Mouse (Mus musculus) B cell, adult 62 days (primary cell): ENCODE measurements around the gene Dcaf1. TPM values are rescaled to one million over a fixed set of nuclear protein-coding genes. Genes with fewer than 3 reads are reported as not detected.

Source experiments
- total RNA-seq: library from RNA; stranded (reverse); gene quantifications from 4 replicates; pipeline ENCODE4 v1.2.4, GENCODE M21; 2023

Dcaf1 gene
- total RNA-seq, result 36.8 to 47.5 TPM (median 42.7 TPM) in 4 replicates

DNA sequence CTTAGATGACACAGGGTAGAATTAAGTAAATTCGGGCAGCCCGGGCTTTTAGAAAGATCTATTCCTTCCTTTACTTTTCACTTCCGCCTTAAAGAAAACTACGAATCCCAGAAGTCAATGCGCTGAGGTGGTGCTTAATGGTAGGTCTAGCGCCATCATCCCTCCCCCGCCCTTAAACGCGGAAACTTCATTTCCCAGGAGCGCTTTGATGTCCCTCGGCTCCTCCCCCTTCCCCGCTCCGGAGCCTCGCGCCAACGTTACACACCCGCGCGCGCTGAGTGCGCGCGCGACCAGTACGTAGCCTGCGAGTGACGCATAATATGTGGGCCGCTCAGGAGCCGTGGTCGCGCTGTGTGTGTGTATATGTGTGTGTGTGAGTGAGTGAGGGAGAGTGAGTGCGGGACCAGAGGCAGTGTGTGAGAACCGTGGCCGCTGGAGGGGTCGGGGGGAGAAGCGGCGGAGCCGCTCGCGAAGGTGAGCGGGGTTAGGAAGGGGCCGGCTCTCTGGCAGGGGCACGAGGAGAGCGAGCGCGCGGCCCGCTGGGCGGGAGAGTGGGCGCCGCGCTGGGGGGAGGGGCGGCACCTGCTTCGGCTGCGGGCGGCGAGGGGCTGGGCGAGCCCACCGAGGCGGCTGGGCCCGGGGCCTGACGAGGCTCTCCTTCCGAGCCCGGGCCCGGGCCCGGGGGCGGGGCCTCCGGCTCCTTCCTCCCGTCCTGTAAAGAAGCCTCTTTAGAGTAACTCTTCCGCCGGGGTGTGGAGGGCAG, at the start of gene Dcaf1:
TSS of gene Dcaf1 (plus strand) at position 257 of the 763 bp plus-strand sequence.

GRCm38 (mm10) chr9:106788812-106789321, 32.8 kb upstream of the Dcaf1 start, which contains the start of gene Rad54l2:
Gene Rad54l2 (minus strand): TSS chr9:106789194.

GRCm38 (mm10) chr9:106886828-106887702, 65.4 kb downstream of the Dcaf1 start, which contains the start of gene Rbm15b:
Gene Rbm15b (minus strand): TSS chr9:106887428.

DNA sequence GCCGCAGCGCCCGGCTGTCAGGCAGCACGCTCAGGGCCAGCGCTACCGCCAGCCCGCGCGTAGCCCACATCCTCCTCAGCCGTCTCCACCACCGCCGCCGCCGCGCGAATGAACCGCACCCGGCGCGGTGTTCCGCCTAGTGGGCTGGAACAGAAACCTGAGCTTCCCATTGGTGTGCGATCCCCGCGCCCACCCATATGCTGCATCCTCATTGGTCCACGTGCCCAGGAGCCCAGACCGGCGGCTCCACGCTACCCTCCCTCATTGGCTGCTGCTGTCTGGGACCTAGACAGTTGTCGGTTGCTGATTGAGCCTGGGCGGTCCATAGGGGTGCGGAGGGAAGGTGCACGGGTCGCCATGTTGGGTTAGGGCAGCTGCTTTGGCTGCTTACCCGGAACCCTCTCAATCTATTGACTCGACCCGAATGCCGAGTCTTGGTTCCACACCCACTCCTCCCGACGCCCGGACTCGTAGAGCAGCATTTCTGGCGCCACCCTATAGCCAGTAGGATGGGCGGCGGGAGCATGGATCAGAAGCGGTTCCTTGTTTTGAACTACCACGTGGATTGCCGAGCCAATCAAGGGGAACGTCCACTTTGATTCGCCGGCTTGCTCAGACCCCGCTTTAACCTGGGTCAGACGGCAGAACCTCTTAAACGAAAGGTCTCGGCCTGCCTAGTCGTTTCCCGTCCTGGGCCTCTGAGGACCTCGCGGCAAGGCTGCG, 70.3 kb downstream of the Dcaf1 start, which contains the start of gene Manf:
TSS of gene Manf (minus strand) at position 151 of the 723 bp plus-strand sequence.

Other genes with a start within 250 kb of the Dcaf1 start
- not detected in 4 replicates for gene Iqcf6, start 195.3 kb upstream of the Dcaf1 start, total RNA-seq
- not detected in 4 replicates for gene Grm2, start 165.8 kb upstream of the Dcaf1 start, total RNA-seq
- 35.4 to 37.0 TPM (median 36.3 TPM) in 4 replicates for gene Tex264, start 135.9 kb upstream of the Dcaf1 start, total RNA-seq
- gene Rad54l2, start 32.7 kb upstream of the Dcaf1 start, total RNA-seq, result 32.9 to 38.6 TPM (median 35.5 TPM) in 4 replicates
- 19.6 to 37.1 TPM (median 21.7 TPM) in 4 replicates for gene Rbm15b, start 65.6 kb downstream of the Dcaf1 start, total RNA-seq
- gene Manf, start 70.1 kb downstream of the Dcaf1 start, total RNA-seq, result 107 to 117 TPM (median 112 TPM) in 4 replicates